Mouse (Mus musculus): ENCODE measurements around the gene Sox5.

DNA sequence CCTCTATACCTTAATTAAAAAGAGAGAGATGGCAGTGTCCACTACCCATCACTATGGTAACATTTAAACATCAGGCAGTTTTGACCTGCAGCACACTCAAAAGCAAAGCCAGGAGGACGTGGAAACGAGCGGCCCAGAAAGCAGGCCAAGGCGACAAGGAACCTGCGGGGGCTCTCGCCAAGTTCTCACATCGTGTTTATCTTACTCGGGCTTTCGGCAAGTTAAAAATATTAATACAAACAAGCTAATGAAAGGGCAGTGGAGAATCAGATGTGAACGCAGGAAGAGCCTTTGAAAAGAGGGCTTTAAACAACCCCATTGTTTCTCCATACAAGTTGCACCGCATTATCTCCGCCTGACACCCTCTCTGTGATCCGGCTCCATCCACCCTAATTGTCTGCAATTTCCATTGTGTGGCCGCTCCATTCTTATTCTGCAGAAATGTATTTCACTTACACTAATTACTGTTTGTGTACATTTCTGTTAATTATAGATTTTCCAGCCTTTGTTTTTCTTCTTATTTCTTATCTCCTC, 444.3 kb downstream of the Sox5 start:
- TF ChIP-seq CTCF (IDR thresholded peaks at IDR 0.05; ENCODE audit: borderline replicate concordance, insufficient read depth, low read length) (no peak), POLR2A (IDR thresholded peaks at IDR 0.05; ENCODE audit: low read depth, low read length) (no peak)

Data from embryonic fibroblast, embryonic 13.5 days (primary cell).